Comparison of ENCODE assay signal across 14 mouse cellular contexts in genomic region chr13:83112741-83113140, GRCm38 (mm10).
A peak's percentile ranks its signal among the peaks of the same experiment; 100 is the strongest.
DNase-seq lines count a peak whose midpoint lies in the region; ATAC-seq and TF ChIP-seq lines count a peak whose summit lies in the region.
"Had no signal": no experiment of that assay in that cellular context is flagged by ENCODE, and none has a peak within 500 bp of the region (broad histone marks: within the 10 kb centered on the region; RNA-seq: fewer than 3 reads in every experiment).

No protein-coding gene starts in this region.

- H3K36me3 ChIP-seq in liver, embryonic 14.5 days (replicated peaks; ENCODE audit: control insufficient read depth, insufficient read depth, low read depth), result no peaks in the 10 kb centered on the region
- H3K36me3 ChIP-seq in myocyte (ENCODE audit: control insufficient read depth, insufficient read depth), result no peaks in the 10 kb centered on the region
- no peaks in the 10 kb centered on the region for H3K36me3 ChIP-seq in heart, embryonic 12.5 days
- H3K36me3 ChIP-seq: forebrain, embryonic 15.5 days; G1E; hindbrain, embryonic 12.5 days; limb, embryonic 13.5 days; neural tube, embryonic 12.5 days had no signal

- no peak overlapping the region for H3ac ChIP-seq in myocyte (ENCODE audit: control insufficient read depth, insufficient read length)

- ATAC-seq in common myeloid progenitor, adult 5-6 weeks (replicated peaks; ENCODE audit: low read depth, poor library complexity, severe bottlenecking), result peak; percentile 43
- peak; percentile 69; the same call in 1 of the 2 replicates for ATAC-seq in liver, embryonic 14.5 days (ENCODE audit: insufficient read depth)
- ATAC-seq in heart, embryonic 12.5 days (ENCODE audit: insufficient number of reproducible peaks, low FRiP score), result no peak
- ATAC-seq: forebrain, embryonic 15.5 days had no signal

- no peak overlapping the region for H3K4me3 ChIP-seq in left cerebral cortex, adult 2 months
- H3K4me3 ChIP-seq in liver, embryonic 14.5 days (ENCODE audit: insufficient read depth in 1 of 2, low read depth in 2 of 2, low read length in 2 of 2), result no peak overlapping the region
- no peak overlapping the region for H3K4me3 ChIP-seq in myocyte
- H3K4me3 ChIP-seq in heart, embryonic 12.5 days, result no peak overlapping the region
- H3K4me3 ChIP-seq: forebrain, embryonic 15.5 days; hindbrain, embryonic 12.5 days; limb, embryonic 13.5 days; neural tube, embryonic 12.5 days had no signal

- peak overlapping the region; percentile 19; the same call in 1 of the 2 replicates for H3K27ac ChIP-seq in left cerebral cortex, adult 2 months
- no peak overlapping the region for H3K27ac ChIP-seq in liver, embryonic 14.5 days
- no peak overlapping the region for H3K27ac ChIP-seq in heart, embryonic 12.5 days (ENCODE audit: poor library complexity, severe bottlenecking)
- H3K27ac ChIP-seq: forebrain, embryonic 15.5 days; hindbrain, embryonic 12.5 days; limb, embryonic 13.5 days; neural tube, embryonic 12.5 days had no signal

- intact Hi-C loops in left cerebral cortex, adult 2 months (cut with DNase I), result loop anchor here (5.0 to 10.0 kb wide), 4 partner anchors 168 to 1258 kb away; no protein-coding TSS in a partner anchor

- peak overlapping the region; percentile 8; the same call in 1 of the 2 replicates for H3K4me2 ChIP-seq in liver, embryonic 14.5 days (ENCODE audit: low read depth)
- peak overlapping the region; percentile 48 for H3K4me2 ChIP-seq in myocyte (ENCODE audit: low read depth)
- no peak overlapping the region for H3K4me2 ChIP-seq in heart, embryonic 12.5 days
- H3K4me2 ChIP-seq: forebrain, embryonic 15.5 days; hindbrain, embryonic 12.5 days; limb, embryonic 13.5 days; neural tube, embryonic 12.5 days had no signal

- no peaks in the 10 kb centered on the region for H3K9me3 ChIP-seq in liver, embryonic 14.5 days (ENCODE audit: control insufficient read depth, low read length)
- no peaks in the 10 kb centered on the region for H3K9me3 ChIP-seq in heart, embryonic 12.5 days (replicated peaks)
- H3K9me3 ChIP-seq: forebrain, embryonic 15.5 days; G1E; hindbrain, embryonic 12.5 days; limb, embryonic 13.5 days; neural tube, embryonic 12.5 days had no signal

- H3K79me2 ChIP-seq in myocyte (ENCODE audit: control insufficient read depth, insufficient read depth), result no peaks in the 10 kb centered on the region

- no peaks in the 10 kb centered on the region for H3K27me3 ChIP-seq in liver, embryonic 14.5 days (ENCODE audit: control insufficient read depth, insufficient read depth, low read length)
- no peaks in the 10 kb centered on the region for H3K27me3 ChIP-seq in myocyte (ENCODE audit: control insufficient read depth, insufficient read depth, insufficient read length)
- H3K27me3 ChIP-seq in heart, embryonic 12.5 days (replicated peaks), result no peaks in the 10 kb centered on the region
- H3K27me3 ChIP-seq: forebrain, embryonic 15.5 days; hindbrain, embryonic 12.5 days; limb, embryonic 13.5 days; neural tube, embryonic 12.5 days had no signal

- 21% methylated on average over 5 of the region's 5 CpGs for WGBS in liver, embryonic 14.5 days (ENCODE audit: insufficient replicate concordance)
- WGBS in heart, embryonic 12.5 days, result 62% methylated on average over 5 of the region's 5 CpGs

- TF ChIP-seq CTCF in left cerebral cortex, adult 2 months (IDR thresholded peaks at IDR 0.05), result no peak
- TF ChIP-seq CTCF in liver, embryonic 14.5 days (IDR thresholded peaks at IDR 0.05; ENCODE audit: low read depth), result no peak

- H3K4me1 ChIP-seq in liver, embryonic 14.5 days (replicated peaks; ENCODE audit: control insufficient read depth in 2 of 2, insufficient read depth in 2 of 2, low read length in 1 of 2), result peaks cover 3% of the 10 kb centered on the region in 2 experiments; a peak in 1 of 4 replicates
- H3K4me1 ChIP-seq in heart, embryonic 12.5 days (replicated peaks), result 0 out of 2 replicates have a peak, but pooled peaks cover 9% of the 10 kb centered on the region
- H3K4me1 ChIP-seq: limb, embryonic 13.5 days; neural tube, embryonic 12.5 days had no signal

- no peak for TF ChIP-seq POLR2A in myocyte (IDR thresholded peaks at IDR 0.05; ENCODE audit: insufficient read length, low read depth)

- no peak overlapping the region for H3K9ac ChIP-seq in liver, embryonic 14.5 days (replicated peaks)
- no peak overlapping the region for H3K9ac ChIP-seq in heart, embryonic 12.5 days
- H3K9ac ChIP-seq: forebrain, embryonic 15.5 days; hindbrain, embryonic 12.5 days; limb, embryonic 13.5 days; neural tube, embryonic 12.5 days had no signal

- DNase-seq in left cerebral cortex, adult 2 months (ENCODE audit: extremely low spot score in 1 of 2, low spot score in 2 of 2), result no peak
- no peak for DNase-seq in left cerebral cortex, adult 18-20 months (ENCODE audit: low spot score in 2 of 2)
- no peak for DNase-seq in liver, embryonic 14.5 days (ENCODE audit: low read depth in 3 of 3, low spot score in 3 of 3)
- DNase-seq in adrenal gland, adult (ENCODE audit: inconsistent age in 2 of 2, low spot score in 1 of 2), result no peak
- DNase-seq: adrenal gland, postnatal 25 days; thymus, postnatal 36 days had no signal

- TF ChIP-seq EP300 in liver, embryonic 14.5 days (IDR thresholded peaks at IDR 0.05; ENCODE audit: low read depth), result no peak

TF ChIP-seq in myocyte, 11 proteins besides CTCF, POLR2A, EP300 and RAD21:
- TF ChIP-seq MYOD1 (IDR thresholded peaks at IDR 0.05; ENCODE audit: control insufficient read depth in 1 of 3, insufficient read length in 2 of 3, low read depth in 2 of 3) (no peak), MYOG (IDR thresholded peaks at IDR 0.05; ENCODE audit: control insufficient read depth in 1 of 3, insufficient read depth in 1 of 3, insufficient read length in 2 of 3, low read depth in 2 of 3) (no peak), E2F4 (IDR thresholded peaks at IDR 0.05; ENCODE audit: insufficient read depth) (no peak), TCF12 (IDR thresholded peaks at IDR 0.05; ENCODE audit: insufficient read depth, poor library complexity, severe bottlenecking) (no peak), SRF (IDR thresholded peaks at IDR 0.05; ENCODE audit: control insufficient read depth, insufficient read length, low read depth) (no peak)
TF ChIP-seq in myocyte: peak in this region for 0.
